Mouse (Mus musculus) activated CD4-positive, CD25-positive, alpha-beta regulatory T cell, adult 9 weeks (primary cell): Measurements from ENCODE around the gene Gm9970. TPM values are rescaled to one million over a fixed set of nuclear protein-coding genes. Genes with fewer than 3 reads are reported as not detected.

Experiments used
- polyA plus RNA-seq: library from polyadenylated mRNA; unstranded; fragments of 100-300 nt; shearing (Covaris generic); gene quantifications from one replicate; pipeline ENCODE4 v1.2.1, GENCODE M21; 2017

Gene Gm9970
- not detected for polyA plus RNA-seq

GRCm38 (mm10) chr5:31240637-31241521 is at the start of gene Gm9970, which contains the start of gene Nrbp1:
Gm9970 (minus strand) TSS chr5:31241232.
Nrbp1 (plus strand) TSS chr5:31240864.

DNA sequence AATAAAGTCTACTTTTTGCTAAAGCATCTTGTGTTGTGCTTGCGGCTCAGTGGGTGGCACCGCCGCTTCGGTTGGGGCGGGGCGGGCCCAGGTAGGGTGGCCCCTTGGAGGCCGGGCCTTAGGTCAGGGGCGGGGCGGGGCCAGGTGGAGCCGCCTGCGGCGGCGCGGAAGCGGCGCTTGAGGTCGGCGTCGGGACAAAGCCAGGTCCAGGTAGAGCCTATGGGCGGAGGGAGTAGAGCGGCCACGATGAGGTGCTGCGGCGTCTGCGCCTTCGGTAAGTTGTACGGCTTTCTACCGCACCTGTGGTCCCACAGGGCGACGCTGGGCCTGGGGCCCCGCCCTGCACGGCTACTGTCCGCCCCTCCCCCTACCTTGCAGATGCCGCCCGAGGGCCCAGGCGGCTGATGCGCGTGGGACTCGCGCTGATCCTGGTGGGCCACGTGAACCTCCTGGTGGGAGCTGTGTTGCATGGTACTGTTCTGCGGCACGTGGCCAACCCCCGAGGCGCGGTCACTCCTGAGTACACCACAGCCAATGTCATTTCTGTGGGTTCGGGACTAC is 10.6 kb upstream of the Gm9970 start, which contains the start of gene Krtcap3:
Gene Krtcap3, plus strand, starts transcription at position 151 of the 561 bp plus-strand sequence.

GRCm38 (mm10) chr5:31220448-31221303 is 20.4 kb downstream of the Gm9970 start, which contains the start of gene Ppm1g:
Ppm1g (minus strand) TSS chr5:31220687.

GRCm38 (mm10) chr5:31201742-31202590 is 39.1 kb downstream of the Gm9970 start, which contains the start of gene Zfp513:
Zfp513 (minus strand) TSS chr5:31202303.

GRCm38 (mm10) chr5:31192939-31193630 is 47.9 kb downstream of the Gm9970 start, which contains the start of the genes Snx17 and Eif2b4:
Snx17 (plus strand) TSS chr5:31193227.
Eif2b4 (minus strand) TSS chr5:31193430.

Other genes with a start within 250 kb of the Gm9970 start
- 91.2 TPM for gene Atraid, start 192.9 kb downstream of the Gm9970 start, polyA plus RNA-seq
- 10.9 TPM for gene Slc5a6, start 192.3 kb downstream of the Gm9970 start, polyA plus RNA-seq
- gene Cad, start 186.5 kb downstream of the Gm9970 start, polyA plus RNA-seq, result 29.7 TPM
- gene Dnajc5g, start 134.9 kb downstream of the Gm9970 start, polyA plus RNA-seq, result not detected
- gene Slc30a3, start 133.0 kb downstream of the Gm9970 start, polyA plus RNA-seq, result 0.60 TPM
- gene Trim54, start 124.5 kb downstream of the Gm9970 start, polyA plus RNA-seq, result not detected
- gene Ucn, start 102.4 kb downstream of the Gm9970 start, polyA plus RNA-seq, result not detected
- gene Mpv17, start 87.0 kb downstream of the Gm9970 start, polyA plus RNA-seq, result 48.8 TPM
- 2.1 TPM for gene Gm29609, start 61.3 kb downstream of the Gm9970 start, polyA plus RNA-seq
- gene Gtf3c2, start 61.1 kb downstream of the Gm9970 start, polyA plus RNA-seq, result 106 TPM
- 135 TPM for gene Snx17, start 48.0 kb downstream of the Gm9970 start, polyA plus RNA-seq
- gene Eif2b4, start 47.8 kb downstream of the Gm9970 start, polyA plus RNA-seq, result 73.7 TPM
- 27.9 TPM for gene Zfp513, start 38.9 kb downstream of the Gm9970 start, polyA plus RNA-seq
- 57.5 TPM for gene Ppm1g, start 20.5 kb downstream of the Gm9970 start, polyA plus RNA-seq
- 188 TPM for gene Nrbp1, start 368 bp downstream of the Gm9970 start, polyA plus RNA-seq
- gene Krtcap3, start 10.5 kb upstream of the Gm9970 start, polyA plus RNA-seq, result 37.1 TPM
- 14.7 TPM for gene Ift172, start 49.9 kb upstream of the Gm9970 start, polyA plus RNA-seq
- not detected for gene Fndc4, start 54.8 kb upstream of the Gm9970 start, polyA plus RNA-seq
- gene Gckr, start 56.2 kb upstream of the Gm9970 start, polyA plus RNA-seq, result not detected
- 52.3 TPM for gene Zfp512, start 211.2 kb upstream of the Gm9970 start, polyA plus RNA-seq
- not detected for gene 4930548H24Rik, start 244.5 kb upstream of the Gm9970 start, polyA plus RNA-seq